Mouse (Mus musculus): Measurements from ENCODE around the gene Lamp2. TPM values are rescaled to one million over a fixed set of nuclear protein-coding genes. Genes with fewer than 3 reads are reported as not detected.
"Not testable (repeated sequence)": the region's sequence is repeated elsewhere in the genome, so short reads cannot be mapped to it uniquely, and the experiment has no call there.

The Lamp2 gene
- polyA plus RNA-seq (2017; shearing (Covaris generic)) = 10 to 100 TPM; 74.5 to 77.5 TPM

GRCm38 (mm10) chrX:38455890-38456634 is at the start of gene Lamp2:
Lamp2 (minus strand) TSS chrX:38456454.
- peak; percentile 95 for ATAC-seq

- no peak for ATAC-seq
Measured at GRCm38 (mm10) chrX:38504846-38505245, 48.6 kb upstream of the Lamp2 start.

GRCm38 (mm10) chrX:38502182-38502581 is 45.9 kb upstream of the Lamp2 start:
- not testable (repeated sequence) for ATAC-seq

DNA sequence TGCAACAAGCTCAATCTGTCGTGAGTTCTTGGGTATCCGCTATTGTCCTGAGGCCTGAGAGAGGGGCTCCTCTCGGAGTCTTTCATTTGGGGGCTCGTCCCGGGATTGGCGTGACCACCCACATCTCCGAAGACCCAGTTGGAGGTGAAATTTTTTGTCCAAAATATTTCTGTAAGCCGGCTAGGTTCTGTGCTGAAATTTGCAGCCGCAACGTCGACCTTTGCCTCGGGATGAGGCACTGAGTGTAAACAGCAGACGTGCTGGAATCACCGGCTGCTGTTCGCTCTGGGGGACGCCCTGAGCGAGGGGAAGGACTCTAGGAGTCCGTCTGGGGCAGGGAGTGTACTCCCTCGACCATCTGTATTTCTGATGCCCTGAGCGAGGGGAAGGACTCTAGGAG is 29.2 kb upstream of the Lamp2 start:
- not testable (repeated sequence) for ATAC-seq

DNA sequence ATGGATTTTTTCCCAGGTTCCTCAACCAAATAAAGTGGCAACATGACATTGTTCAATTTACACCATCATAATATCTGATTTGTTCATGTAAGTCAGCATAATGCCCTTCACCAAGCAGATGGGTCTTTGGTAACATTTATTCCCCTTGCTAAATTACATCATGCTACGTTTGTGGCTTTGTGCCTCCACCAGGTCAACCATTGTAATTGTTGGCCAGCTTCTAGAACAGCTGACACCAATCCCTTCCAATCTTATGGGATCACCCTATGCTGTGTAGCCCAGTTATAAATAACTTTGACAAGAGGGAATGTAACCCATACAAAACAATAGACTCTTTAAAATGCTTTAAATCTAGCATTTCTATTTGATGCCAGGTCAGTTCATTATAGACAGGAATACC is 22.3 kb upstream of the Lamp2 start:
- ATAC-seq = no peak

- ATAC-seq = peak; percentile 75
Measured at GRCm38 (mm10) chrX:38473537-38474299, 17.5 kb upstream of the Lamp2 start.

DNA sequence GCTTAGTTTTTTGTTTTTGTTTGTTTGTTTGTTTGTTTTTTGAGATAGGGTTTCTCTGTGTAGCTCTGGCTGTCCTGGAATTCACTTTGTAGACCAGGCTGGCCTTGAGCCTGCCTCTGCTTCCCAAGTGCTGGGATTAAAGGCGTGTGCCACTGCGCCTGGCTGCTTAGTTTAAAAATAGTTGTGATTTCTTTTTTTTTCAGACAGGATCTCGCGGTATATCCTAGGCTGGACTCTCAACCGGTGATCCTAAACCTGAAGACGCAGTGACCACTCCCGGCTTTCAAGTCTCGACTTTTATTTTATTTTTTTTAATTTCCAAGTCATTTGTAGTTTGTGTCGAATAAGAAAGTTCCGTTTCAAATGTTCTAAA is 16.9 kb upstream of the Lamp2 start:
- ATAC-seq = no peak

DNA sequence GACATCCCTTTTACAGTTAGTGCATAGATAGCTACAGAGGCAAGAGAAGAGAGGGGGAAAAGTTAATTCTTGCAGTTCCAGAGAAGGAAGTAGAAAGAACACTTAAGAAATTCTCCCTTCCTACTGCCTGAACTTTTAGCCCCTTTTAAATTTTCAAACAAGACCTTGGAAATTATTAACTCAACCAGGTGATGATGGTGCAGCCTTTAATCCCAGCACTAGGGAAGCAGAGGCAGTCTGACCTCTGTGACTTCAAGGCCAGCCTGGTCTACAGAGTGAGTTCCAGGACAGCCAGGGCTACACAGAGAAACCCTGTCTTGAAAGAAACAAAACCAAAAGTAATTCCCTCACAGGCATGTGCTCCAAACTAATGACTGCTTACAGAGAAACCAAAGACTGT is 10.0 kb upstream of the Lamp2 start:
- no peak for ATAC-seq

DNA sequence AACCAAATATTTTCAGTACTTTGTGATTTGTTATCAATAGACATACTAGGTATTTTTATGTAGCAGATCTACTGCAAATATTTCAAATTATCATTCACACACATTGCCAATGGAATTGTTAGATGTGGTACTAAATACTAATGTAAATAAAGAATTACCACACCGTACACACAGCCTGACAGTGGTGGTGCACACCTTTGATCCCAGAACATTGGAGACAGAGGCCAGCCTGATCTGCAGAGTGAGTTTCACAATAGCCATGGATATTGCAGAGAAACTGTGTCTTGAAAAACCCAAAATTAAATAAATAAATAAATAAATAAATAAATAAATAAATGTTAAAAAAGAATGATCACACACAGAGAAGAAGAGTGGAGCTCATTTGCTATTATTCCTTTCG is 6.9 kb upstream of the Lamp2 start:
- no peak for ATAC-seq

- ATAC-seq = no peak
Measured at GRCm38 (mm10) chrX:38462101-38462500, 5.8 kb upstream of the Lamp2 start.

- ATAC-seq = no peak
Measured at GRCm38 (mm10) chrX:38460887-38461286, 4.6 kb upstream of the Lamp2 start.

DNA sequence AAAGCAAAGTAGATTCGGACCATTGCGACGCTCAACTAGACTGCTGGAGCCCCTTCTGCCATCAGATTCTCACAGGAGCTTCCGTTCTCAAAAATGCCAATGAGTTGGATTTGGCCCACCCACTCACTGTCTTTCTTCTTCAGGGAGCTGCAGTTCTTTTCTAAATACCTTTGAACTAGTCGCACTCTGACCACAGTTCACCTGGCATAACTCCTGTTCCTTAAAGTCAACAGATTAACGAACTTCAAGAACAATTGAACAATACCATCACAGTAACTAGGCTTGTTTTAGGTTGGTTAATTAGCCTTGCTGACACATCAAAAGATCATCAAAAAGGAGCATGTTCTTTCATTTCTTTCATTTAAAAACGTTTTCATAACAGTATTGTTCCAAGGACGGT is 2.8 kb upstream of the Lamp2 start:
- ATAC-seq = no peak

DNA sequence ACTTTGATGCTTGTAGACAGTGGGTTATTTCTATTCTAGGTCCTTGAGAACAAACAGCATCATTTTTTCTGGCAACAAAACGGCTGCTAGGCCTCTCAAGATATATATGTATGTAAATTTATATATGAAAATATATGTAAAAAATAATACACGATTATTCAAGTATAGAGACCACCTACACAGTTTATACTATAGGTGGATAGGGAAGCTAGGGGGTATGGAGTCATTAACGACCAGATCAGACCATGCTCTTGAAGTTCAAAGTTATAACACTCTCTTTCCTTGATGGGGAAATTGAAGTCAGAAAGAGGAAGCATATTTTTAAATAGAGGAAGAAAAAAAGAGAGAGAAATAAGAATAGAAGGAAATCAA is 367 bp upstream of the Lamp2 start:
- ATAC-seq = no peak

DNA sequence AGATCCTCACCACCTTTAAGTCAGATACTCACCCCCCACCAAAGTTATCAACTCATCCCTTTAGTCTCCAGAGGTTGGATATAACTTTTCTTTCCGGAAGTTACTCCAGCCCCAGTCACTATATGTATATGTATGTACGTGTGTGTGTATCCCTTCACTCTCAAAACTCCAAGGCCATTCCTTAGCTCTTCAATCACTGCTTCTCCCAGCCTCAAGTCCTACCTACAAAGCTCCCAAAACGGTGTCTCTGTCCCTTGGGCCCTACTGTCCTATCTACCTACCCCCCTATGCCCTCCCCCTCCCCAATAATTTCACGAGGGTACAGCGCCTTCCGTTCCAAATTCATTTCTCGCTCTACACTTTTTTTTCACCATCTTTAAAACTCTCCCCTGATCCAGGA is 780 bp downstream of the Lamp2 start:
- no peak for ATAC-seq

DNA sequence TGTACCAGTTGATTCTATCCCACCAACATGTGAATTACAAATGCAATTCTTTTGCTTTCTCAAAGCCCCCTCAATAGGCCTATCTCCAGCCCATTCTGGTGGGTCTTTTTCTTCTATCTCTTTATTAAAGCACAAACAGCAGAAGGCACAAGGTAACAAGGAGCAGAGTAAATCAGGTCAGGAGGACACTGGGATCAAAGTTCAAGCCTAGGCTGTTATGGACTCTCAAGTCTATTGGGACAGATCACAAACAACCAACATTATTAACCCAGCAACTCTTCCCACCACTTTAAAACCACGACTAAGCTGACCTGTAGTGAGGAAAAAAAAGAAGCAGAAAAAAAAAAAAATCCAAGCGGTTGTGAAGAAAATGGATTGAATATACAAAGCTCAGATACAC is 1.4 kb downstream of the Lamp2 start:
- ATAC-seq = no peak

DNA sequence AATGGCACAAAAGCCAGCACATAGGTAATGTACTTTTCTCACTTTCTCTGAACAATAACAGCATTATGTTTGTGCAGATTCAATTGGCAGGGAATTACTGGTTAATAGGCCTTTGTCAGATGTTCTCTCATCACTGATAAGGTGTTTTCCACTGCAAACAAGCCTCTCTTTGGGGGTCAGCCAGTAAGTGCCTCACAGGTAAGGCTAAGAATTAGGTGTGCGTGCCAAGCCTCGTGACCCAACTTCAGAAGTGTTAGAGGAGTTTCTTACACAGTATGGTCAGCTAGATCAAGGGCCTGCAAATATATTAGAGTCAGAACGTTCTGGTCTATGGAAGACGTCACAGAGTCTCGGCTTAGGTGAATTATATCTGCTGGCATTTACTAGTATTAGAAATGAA is 2.3 kb downstream of the Lamp2 start:
- ATAC-seq = no peak

DNA sequence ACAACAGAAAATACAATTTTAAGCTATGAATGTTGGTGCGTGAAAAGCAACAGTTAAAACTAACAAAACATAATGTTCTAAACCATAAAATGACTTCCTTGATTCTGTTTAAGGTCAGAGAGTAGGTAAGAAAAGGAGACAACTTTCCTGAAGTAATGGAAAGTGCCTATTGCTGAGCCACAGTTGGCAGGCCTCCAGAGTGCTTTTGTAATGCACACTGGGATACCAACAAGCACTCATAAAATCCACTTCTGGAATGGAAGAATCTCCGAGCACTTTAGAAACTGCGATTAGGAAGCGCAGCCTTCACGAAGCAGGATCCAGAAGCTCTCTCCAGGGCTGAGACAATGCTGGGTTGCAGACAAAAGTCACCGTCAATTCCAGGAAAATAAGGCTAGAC is 5.8 kb downstream of the Lamp2 start:
- no peak for ATAC-seq

DNA sequence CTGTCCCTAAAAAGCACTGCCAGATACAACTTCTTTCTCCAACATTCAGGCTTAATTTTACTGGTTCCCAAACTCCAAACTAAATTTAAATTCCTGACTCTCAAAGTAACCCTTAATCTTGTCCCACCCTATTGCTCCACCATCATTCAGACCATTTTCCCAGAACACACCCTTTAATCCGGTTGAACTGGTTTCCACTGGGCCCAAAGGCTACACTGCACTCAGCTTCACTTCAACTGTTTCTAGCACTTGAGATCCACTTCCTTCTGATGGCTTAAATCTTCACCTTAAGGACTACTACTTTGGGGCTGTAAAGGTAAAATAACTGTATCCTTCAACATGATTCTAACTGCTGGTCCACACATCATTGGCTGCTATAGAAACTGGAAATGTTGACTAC is 10.5 kb downstream of the Lamp2 start:
- ATAC-seq = no peak

GRCm38 (mm10) chrX:38442425-38442824 is 13.8 kb downstream of the Lamp2 start:
- no peak for ATAC-seq

- no peak for ATAC-seq
Measured at GRCm38 (mm10) chrX:38439629-38440028, 16.6 kb downstream of the Lamp2 start.

DNA sequence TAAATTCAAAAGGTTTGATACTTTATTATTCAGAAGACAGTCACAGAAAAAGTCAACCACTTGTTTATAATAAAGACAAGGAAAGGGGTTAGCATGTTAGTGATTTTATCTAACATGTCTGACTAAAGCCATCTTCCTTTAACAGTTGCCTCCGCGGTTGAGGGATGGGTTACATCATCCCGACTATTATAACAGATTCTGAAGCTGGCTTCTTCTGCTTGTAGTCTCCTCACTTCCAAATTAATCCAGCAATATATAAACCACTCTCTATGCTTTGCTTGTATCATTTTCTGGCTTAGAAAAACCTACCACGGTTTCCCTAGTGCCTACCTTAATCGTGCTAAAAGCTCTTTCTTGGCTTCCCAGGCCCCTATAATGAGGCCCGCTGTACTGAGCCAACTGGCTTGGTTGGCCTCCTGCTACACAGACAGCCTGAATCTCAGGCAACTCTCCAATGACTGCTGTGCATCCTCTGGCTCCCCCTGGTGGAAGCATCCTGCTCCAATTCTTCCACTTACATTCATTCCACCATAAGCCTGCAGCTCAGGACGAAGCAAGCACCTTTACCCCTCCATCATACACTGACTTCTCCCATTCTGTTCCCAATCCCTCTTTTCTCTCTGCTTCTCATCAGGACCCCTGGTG is 18.0 kb downstream of the Lamp2 start:
- peak; percentile 66 for ATAC-seq

DNA sequence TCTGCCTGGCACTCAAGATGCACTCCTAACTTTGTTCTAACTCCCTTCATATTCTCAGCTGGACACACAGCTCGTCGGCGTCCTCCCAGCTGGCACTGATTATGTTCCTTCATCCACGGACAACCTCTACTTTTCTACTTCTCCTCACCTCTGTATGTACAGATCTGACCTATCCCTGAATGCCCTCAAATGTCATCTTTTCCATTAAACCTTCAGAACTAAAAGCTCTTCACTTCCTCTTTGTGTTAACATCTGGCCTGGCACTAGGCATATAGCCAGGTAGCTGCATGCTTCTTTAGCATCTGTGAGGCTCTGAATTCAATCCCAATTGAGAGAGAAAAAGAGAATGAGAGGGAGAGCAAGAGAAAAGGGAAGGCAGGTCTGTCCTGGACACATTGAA is 26.8 kb downstream of the Lamp2 start:
- no peak for ATAC-seq

GRCm38 (mm10) chrX:38428818-38429440 is 27.3 kb downstream of the Lamp2 start:
- ATAC-seq = no peak

All from activated CD4-positive, CD25-positive, alpha-beta regulatory T cell, adult 4 months (primary cell).